Mouse (Mus musculus): ENCODE results near the gene Ostc. TPM values are rescaled to one million over a fixed set of nuclear protein-coding genes. Genes with fewer than 3 reads are reported as not detected.

Ostc gene
- total RNA-seq, 2 experiments from 2014 or later, result 67.1 TPM

Other genes starting within 250 kb of the Ostc start
- gene Etnppl, start 92.0 kb downstream of the Ostc start, total RNA-seq (2021), result 1 to 10 TPM; 5.6 to 5.8 TPM
- gene Rpl34, start 21.0 kb upstream of the Ostc start, total RNA-seq (2021), result 100 to 1,000 TPM; 327 to 329 TPM

Data from layer of hippocampus, postnatal 36 days (tissue).